Mouse (Mus musculus) liver, postnatal 0 days (tissue): Measurements from ENCODE around the gene Tspan11. TPM values are rescaled to one million over a fixed set of nuclear protein-coding genes. Genes with fewer than 3 reads are reported as not detected.
A peak's percentile ranks its signal among the peaks of the same experiment; 100 is the strongest.

Source experiments
- ATAC-seq: fragments of 200-750 bp; cut with Nextera tagmentation; 2 replicates; pipeline ENCODE4 v1.8.0; 2017; ENCODE audit warnings: mild to moderate bottlenecking, moderate library complexity
- DNase-seq: peaks from one replicate; pipeline ENCODE4 v3.0.0-alpha.2; 2016
- H3K27ac ChIP-seq: fragments of 300-500 bp; sonication (generic); 2 replicates; pipeline ENCODE4 v1.5.1; 2014; ENCODE audit warnings: antibody characterized with exemption, moderate library complexity, mild to moderate bottlenecking, low read depth
- H3K27me3 ChIP-seq: fragments of 300-500 bp; sonication (generic); 2 replicates; pipeline ENCODE4 v1.6.1; 2014; ENCODE audit warnings: low read length, control low read depth, mixed read lengths; ENCODE audit not compliant: insufficient read depth
- H3K36me3 ChIP-seq: fragments of 300-500 bp; sonication (generic); replicated peaks from 2 replicates; pipeline ENCODE4 v1.6.1; 2014; ENCODE audit warnings: mild to moderate bottlenecking, control low read depth, low read length, moderate library complexity, mixed read lengths; ENCODE audit not compliant: insufficient read depth
- H3K4me1 ChIP-seq: fragments of 300-500 bp; sonication (generic); 2 replicates; pipeline ENCODE4 v1.6.1; 2014; ENCODE audit warnings: antibody characterized with exemption, mild to moderate bottlenecking, control low read depth; ENCODE audit not compliant: insufficient read depth
- H3K4me2 ChIP-seq: fragments of 300-500 bp; sonication (generic); 2 replicates; pipeline ENCODE4 v1.6.1; 2014; ENCODE audit warnings: low read depth, mild to moderate bottlenecking, low read length, moderate library complexity, mixed read lengths
- H3K4me3 ChIP-seq: fragments of 300-500 bp; sonication (generic); 2 replicates; pipeline ENCODE4 v1.5.1; 2014; ENCODE audit warnings: low read depth, low read length
- H3K9ac ChIP-seq: fragments of 300-500 bp; sonication (generic); replicated peaks from 2 replicates; pipeline ENCODE4 v1.6.1; 2014; ENCODE audit warnings: mild to moderate bottlenecking, moderate library complexity
- H3K9me3 ChIP-seq: fragments of 300-500 bp; sonication (generic); 2 replicates; pipeline ENCODE4 v1.6.1; 2016; ENCODE audit warnings: mild to moderate bottlenecking, control low read depth, low read length, mixed read lengths
- CTCF ChIP-seq: sonication (generic); IDR thresholded peaks from 2 replicates; pipeline ENCODE4 v1.5.1; 2016; ENCODE audit warnings: antibody characterized with exemption, low read depth
- EP300 ChIP-seq: IDR thresholded peaks from 2 replicates; pipeline ENCODE4 v1.6.1; 2016; ENCODE audit warnings: antibody characterized with exemption, low read depth, mild to moderate bottlenecking
- WGBS: fragments of 180-500 bp; shearing (Covaris S2); extraction: QIAGEN DNeasy Blood & Tissue Kit; methylation state at CpG from one replicate; pipeline ENCODE4 v1.1.7; 2014; ENCODE audit not compliant: insufficient replicate concordance; 5-methylcytosine and 5-hydroxymethylcytosine counted together
- polyA plus RNA-seq: library from polyadenylated mRNA; unstranded; fragments of >200 nt; fragmentation: Nextera tagmentation; extraction: Ambion mirVana; gene quantifications from 2 replicates; pipeline ENCODE4 v1.2.1, GENCODE M21; 2015

Tspan11 gene
- polyA plus RNA-seq, 1 experiment from 2014 or later = 0.38 TPM

DNA sequence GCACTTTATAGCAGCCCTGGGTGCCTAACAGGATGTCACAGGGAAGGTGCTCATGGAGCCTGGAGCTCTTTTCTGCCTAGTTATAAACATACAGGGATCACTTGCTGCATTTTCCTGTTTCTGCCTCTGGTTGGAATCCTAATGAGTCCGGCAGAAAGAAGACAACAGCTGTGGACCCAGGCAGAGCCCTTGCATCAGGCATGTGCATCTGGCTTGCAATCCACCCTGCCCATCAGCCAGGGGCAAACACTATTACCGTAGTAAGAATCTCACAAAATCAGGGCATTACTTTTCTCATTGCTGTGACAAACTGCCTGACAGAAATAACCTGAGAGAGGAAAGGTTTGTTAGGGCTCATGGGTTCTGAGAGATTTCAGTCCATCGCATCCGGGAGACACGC lies 68.8 kb downstream of the Tspan11 start:
- no peak overlapping the region for H3K27ac ChIP-seq
- WGBS = 57% methylated on average over 5 of the region's 5 CpGs
- no peak overlapping the region for H3K4me2 ChIP-seq
- no peak for ATAC-seq
- DNase-seq = no peak
- H3K4me1 ChIP-seq = no peaks in the 10 kb centered on the region
- no peak for TF ChIP-seq EP300
- TF ChIP-seq CTCF = no peak
- no peaks in the 10 kb centered on the region for H3K9me3 ChIP-seq
- H3K36me3 ChIP-seq = no peaks in the 10 kb centered on the region
- H3K27me3 ChIP-seq = no peaks in the 10 kb centered on the region
- no peak overlapping the region for H3K9ac ChIP-seq
- H3K4me3 ChIP-seq = no peak overlapping the region

GRCm38 (mm10) chr6:127960203-127960602 lies 72.8 kb downstream of the Tspan11 start:
- Histone ChIP-seq H3K9ac (no peak overlapping the region), H3K36me3 (peaks cover 8% of the 10 kb centered on the region), H3K27ac (no peak overlapping the region), H3K4me3 (no peak overlapping the region), H3K27me3 (no peaks in the 10 kb centered on the region), H3K4me2 (no peak overlapping the region), H3K4me1 (no peaks in the 10 kb centered on the region), H3K9me3 (no peaks in the 10 kb centered on the region)
- ATAC-seq = no peak
- no peak for DNase-seq
- 88% methylated on average over 1 of the region's 1 CpGs for WGBS
- TF ChIP-seq CTCF = no peak
- TF ChIP-seq EP300 = no peak

GRCm38 (mm10) chr6:127965497-127965896 lies 78.1 kb downstream of the Tspan11 start:
- Histone ChIP-seq H3K27ac (no peak overlapping the region), H3K36me3 (peaks cover 9% of the 10 kb centered on the region), H3K4me3 (no peak overlapping the region), H3K9me3 (no peaks in the 10 kb centered on the region), H3K27me3 (no peaks in the 10 kb centered on the region), H3K9ac (no peak overlapping the region), H3K4me1 (no peaks in the 10 kb centered on the region), H3K4me2 (no peak overlapping the region)
- WGBS = 73% methylated on average over 8 of the region's 8 CpGs
- no peak for ATAC-seq
- DNase-seq = no peak
- no peak for TF ChIP-seq EP300
- TF ChIP-seq CTCF = 0 out of 2 replicates have a peak, but pooled peaks have one; percentile 24

DNA sequence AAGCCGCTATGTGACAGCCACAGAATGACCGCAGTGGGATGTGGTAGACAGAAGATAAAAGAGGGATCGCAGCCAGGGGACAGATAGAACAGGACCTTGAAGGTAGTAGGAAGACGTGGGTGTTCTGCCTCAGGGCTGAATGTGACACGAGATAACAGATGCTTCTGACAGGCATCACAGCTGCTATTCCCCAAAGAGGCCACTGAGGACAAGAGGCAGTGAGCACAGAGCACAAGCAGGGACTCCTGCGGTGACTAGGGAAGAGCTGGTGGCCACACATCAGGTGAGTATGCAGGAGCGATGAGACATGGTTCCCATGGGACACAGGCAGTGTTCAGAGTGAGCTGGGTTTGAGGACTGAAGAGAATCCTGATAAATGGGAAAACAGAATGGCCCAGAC lies 82.3 kb downstream of the Tspan11 start:
- no peaks in the 10 kb centered on the region for H3K27me3 ChIP-seq
- no peak for DNase-seq
- no peak for TF ChIP-seq CTCF
- no peak for TF ChIP-seq EP300
- 65% methylated on average over 7 of the region's 7 CpGs for WGBS
- no peak overlapping the region for H3K9ac ChIP-seq
- no peak overlapping the region for H3K4me2 ChIP-seq
- no peak overlapping the region for H3K27ac ChIP-seq
- no peaks in the 10 kb centered on the region for H3K4me1 ChIP-seq
- ATAC-seq = no peak
- no peak overlapping the region for H3K4me3 ChIP-seq
- H3K36me3 ChIP-seq = peaks cover 3% of the 10 kb centered on the region; the same call in 1 of the 2 replicates
- H3K9me3 ChIP-seq = no peaks in the 10 kb centered on the region

DNA sequence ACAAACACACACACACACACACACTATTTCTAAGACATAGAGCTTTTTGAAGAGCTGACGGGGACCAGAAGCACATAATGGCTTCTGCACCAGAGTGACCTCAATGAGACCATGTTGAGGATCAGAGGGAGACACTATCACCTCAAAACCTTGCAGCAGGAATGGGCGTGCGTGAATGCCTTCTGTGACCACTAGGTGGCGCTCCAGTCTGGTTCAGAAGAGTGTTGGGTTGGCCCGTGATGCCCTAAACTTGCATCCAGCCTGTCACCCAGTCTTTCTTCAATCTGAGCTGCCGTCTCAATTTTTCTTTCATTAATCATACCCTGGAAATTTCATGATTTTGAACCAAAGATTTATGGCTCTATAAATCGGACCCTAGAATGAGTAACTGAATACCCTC lies 82.7 kb downstream of the Tspan11 start:
- WGBS = 10% methylated on average over 7 of the region's 7 CpGs
- ATAC-seq = peak; percentile 54; the same call in 1 of the 2 replicates
- H3K9ac ChIP-seq = no peak overlapping the region
- H3K4me3 ChIP-seq = no peak overlapping the region
- H3K36me3 ChIP-seq = peaks cover 1% of the 10 kb centered on the region; the same call in 1 of the 2 replicates
- no peaks in the 10 kb centered on the region for H3K27me3 ChIP-seq
- H3K4me2 ChIP-seq = no peak overlapping the region
- H3K4me1 ChIP-seq = no peaks in the 10 kb centered on the region
- no peaks in the 10 kb centered on the region for H3K9me3 ChIP-seq
- no peak for TF ChIP-seq EP300
- TF ChIP-seq CTCF = peak; percentile 95
- peak; percentile 77 for DNase-seq
- H3K27ac ChIP-seq = no peak overlapping the region

DNA sequence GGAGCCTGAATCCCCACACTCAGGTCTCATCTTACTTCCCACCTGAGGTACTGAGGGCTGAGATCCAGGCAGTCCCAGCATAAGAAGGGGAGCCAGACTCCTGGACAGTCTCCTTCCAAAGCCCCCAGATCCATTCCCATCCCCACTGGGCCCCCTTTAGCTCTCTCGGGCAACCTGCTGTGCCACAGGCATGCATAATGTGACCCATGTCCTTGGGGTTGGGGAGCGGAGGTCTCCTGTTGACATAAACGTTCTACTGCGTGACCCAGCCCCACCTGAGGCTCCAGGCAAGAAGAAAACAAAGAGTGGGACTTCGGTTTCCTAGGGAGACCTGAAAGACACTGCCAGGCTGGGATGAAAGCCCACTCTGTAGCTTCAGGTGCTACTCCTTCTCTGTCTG lies 83.5 kb downstream of the Tspan11 start:
- DNase-seq (no peak), ATAC-seq (no peak)
- Histone ChIP-seq H3K9ac (no peak overlapping the region), H3K27me3 (no peaks in the 10 kb centered on the region), H3K4me1 (no peaks in the 10 kb centered on the region), H3K36me3 (no peaks in the 10 kb centered on the region), H3K27ac (no peak overlapping the region), H3K9me3 (no peaks in the 10 kb centered on the region), H3K4me2 (no peak overlapping the region), H3K4me3 (no peak overlapping the region)
- whole genome bisulfite sequencing = 65% methylated on average over 5 of the region's 5 CpGs
- no peak for TF ChIP-seq EP300
- TF ChIP-seq CTCF = no peak

GRCm38 (mm10) chr6:127971931-127972330 lies 84.5 kb downstream of the Tspan11 start:
- 69% methylated on average over 5 of the region's 5 CpGs for WGBS
- TF ChIP-seq CTCF (no peak), EP300 (no peak)
- no peak for ATAC-seq
- H3K4me3 ChIP-seq = no peak overlapping the region
- no peak for DNase-seq
- no peak overlapping the region for H3K27ac ChIP-seq
- no peaks in the 10 kb centered on the region for H3K9me3 ChIP-seq
- no peak overlapping the region for H3K9ac ChIP-seq
- H3K4me2 ChIP-seq = no peak overlapping the region
- no peaks in the 10 kb centered on the region for H3K27me3 ChIP-seq
- no peaks in the 10 kb centered on the region for H3K4me1 ChIP-seq
- no peaks in the 10 kb centered on the region for H3K36me3 ChIP-seq
